Mouse (Mus musculus): ENCODE measurements around the gene Tbc1d9b. TPM values are rescaled to one million over a fixed set of nuclear protein-coding genes. Genes with fewer than 3 reads are reported as not detected.

Tbc1d9b gene
- polyA plus RNA-seq, 1 experiment, result 52.9 TPM

GRCm38 (mm10) chr11:50180478-50181231 is 49.5 kb downstream of the Tbc1d9b start:
- TF ChIP-seq CTCF (IDR thresholded peaks at IDR 0.05; ENCODE audit: borderline replicate concordance, extremely low read depth, insufficient read depth, insufficient read length) (no peak), POLR2A (IDR thresholded peaks at IDR 0.05; ENCODE audit: borderline replicate concordance, extremely low read depth, insufficient read depth, insufficient read length, poor library complexity, severe bottlenecking) (no peak)
- DNase-seq (ENCODE audit: low read depth), result no peak

DNA sequence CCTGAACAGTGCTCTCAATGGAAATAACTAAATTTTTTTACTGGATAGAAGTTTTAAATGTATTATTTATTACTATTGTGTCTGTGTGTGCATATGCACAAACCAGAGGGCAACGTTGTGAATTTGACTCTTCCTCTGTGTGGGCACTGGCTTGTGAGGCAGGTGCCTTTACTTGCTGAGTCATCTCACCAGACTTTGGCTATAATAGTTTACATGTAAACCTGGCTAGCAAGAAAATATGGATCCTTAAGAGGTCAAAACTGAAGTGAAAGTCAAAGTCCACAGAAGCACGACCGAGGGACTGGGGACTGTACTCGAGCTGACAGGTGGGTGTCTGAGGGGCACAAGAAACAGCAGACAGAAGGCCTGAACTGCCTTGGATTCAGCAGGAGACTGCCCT is 51.5 kb downstream of the Tbc1d9b start:
- no peak for DNase-seq (ENCODE audit: low read depth)
- no peak for TF ChIP-seq CTCF (IDR thresholded peaks at IDR 0.05; ENCODE audit: borderline replicate concordance, extremely low read depth, insufficient read depth, insufficient read length)
- TF ChIP-seq POLR2A (IDR thresholded peaks at IDR 0.05; ENCODE audit: borderline replicate concordance, extremely low read depth, insufficient read depth, insufficient read length, poor library complexity, severe bottlenecking), result no peak

DNA sequence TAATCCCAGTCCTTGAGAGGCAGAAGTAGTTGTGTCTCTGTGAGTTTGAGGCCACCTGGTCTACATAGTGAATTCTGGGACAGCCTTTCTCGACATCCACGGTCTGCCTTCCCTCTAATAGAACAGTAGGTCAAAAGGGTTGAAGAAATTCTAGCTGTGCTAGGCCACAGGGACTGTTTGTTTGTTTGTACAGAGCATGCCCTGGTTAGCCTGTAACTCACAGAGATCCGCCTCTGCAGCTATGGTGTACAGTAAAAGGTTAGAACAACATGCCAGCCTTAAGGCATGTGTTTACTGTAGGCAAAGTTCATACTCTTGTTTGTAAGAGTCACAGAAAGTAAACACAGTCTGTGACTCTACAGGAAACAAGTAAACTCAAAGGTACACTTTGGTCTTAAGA is 53.6 kb downstream of the Tbc1d9b start:
- DNase-seq (ENCODE audit: low read depth), result no peak
- no peak for TF ChIP-seq CTCF (IDR thresholded peaks at IDR 0.05; ENCODE audit: borderline replicate concordance, extremely low read depth, insufficient read depth, insufficient read length)

- DNase-seq (ENCODE audit: low read depth), result no peak
- TF ChIP-seq CTCF (IDR thresholded peaks at IDR 0.05; ENCODE audit: borderline replicate concordance, extremely low read depth, insufficient read depth, insufficient read length), result no peak
These were observed 57.5 kb downstream of the Tbc1d9b start for GRCm38 (mm10) chr11:50188682-50189081.

GRCm38 (mm10) chr11:50190362-50190761 is 59.2 kb downstream of the Tbc1d9b start:
- TF ChIP-seq CTCF (IDR thresholded peaks at IDR 0.05; ENCODE audit: borderline replicate concordance, extremely low read depth, insufficient read depth, insufficient read length) (no peak), POLR2A (IDR thresholded peaks at IDR 0.05; ENCODE audit: borderline replicate concordance, extremely low read depth, insufficient read depth, insufficient read length, poor library complexity, severe bottlenecking) (no peak)
- DNase-seq (ENCODE audit: low read depth), result no peak

GRCm38 (mm10) chr11:50192278-50192677 is 61.1 kb downstream of the Tbc1d9b start:
- DNase-seq (ENCODE audit: low read depth), result no peak
- TF ChIP-seq POLR2A (IDR thresholded peaks at IDR 0.05; ENCODE audit: borderline replicate concordance, extremely low read depth, insufficient read depth, insufficient read length, poor library complexity, severe bottlenecking), result no peak
- no peak for TF ChIP-seq CTCF (IDR thresholded peaks at IDR 0.05; ENCODE audit: borderline replicate concordance, extremely low read depth, insufficient read depth, insufficient read length)

DNA sequence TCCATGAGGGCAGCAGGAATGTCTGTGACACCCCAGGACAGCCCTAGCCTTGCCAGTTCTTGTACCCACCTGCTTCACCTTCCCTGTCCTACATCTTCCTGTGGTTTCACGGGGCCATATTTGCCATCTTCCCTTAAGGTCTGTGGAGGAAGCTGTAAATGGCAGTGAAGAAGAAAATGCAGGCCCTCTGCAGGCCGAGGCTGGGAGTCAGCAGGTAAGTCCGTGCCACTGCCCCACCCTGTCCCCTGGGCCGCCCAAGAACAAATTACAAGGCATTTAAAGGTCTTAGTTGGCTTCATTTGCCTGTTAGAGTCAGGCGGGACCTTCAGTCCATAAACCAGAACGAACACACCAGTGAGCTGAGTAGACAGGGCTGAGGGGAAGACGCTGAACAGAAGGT is 62.9 kb downstream of the Tbc1d9b start:
- TF ChIP-seq CTCF (IDR thresholded peaks at IDR 0.05; ENCODE audit: borderline replicate concordance, extremely low read depth, insufficient read depth, insufficient read length) (no peak), POLR2A (IDR thresholded peaks at IDR 0.05; ENCODE audit: borderline replicate concordance, extremely low read depth, insufficient read depth, insufficient read length, poor library complexity, severe bottlenecking) (no peak)
- DNase-seq (ENCODE audit: low read depth), result no peak

- TF ChIP-seq CTCF (IDR thresholded peaks at IDR 0.05; ENCODE audit: borderline replicate concordance, extremely low read depth, insufficient read depth, insufficient read length), result no peak
- no peak for TF ChIP-seq POLR2A (IDR thresholded peaks at IDR 0.05; ENCODE audit: borderline replicate concordance, extremely low read depth, insufficient read depth, insufficient read length, poor library complexity, severe bottlenecking)
- no peak for DNase-seq (ENCODE audit: low read depth)
These were observed 63.6 kb downstream of the Tbc1d9b start for GRCm38 (mm10) chr11:50194793-50195192.

DNA sequence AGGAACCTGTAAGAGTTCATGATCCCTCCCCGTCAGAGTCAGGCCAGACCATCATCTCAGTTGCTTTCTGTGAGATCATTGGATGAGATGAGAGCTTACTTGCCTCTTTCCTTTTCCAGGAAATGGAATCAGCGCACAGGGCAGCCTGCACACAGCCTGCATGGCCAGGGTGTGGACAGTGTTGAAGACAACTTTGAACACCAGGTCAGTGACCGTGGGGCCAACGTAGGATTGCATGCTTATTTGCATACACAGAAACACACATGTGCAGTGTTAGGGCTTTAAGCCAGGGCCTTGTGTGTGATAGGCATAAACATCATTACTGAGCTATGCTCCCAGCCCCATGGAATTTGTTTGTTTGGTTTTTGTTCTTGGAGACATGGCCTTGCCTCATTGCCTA is 66.3 kb downstream of the Tbc1d9b start:
- no peak for DNase-seq (ENCODE audit: low read depth)
- TF ChIP-seq POLR2A (IDR thresholded peaks at IDR 0.05; ENCODE audit: borderline replicate concordance, extremely low read depth, insufficient read depth, insufficient read length, poor library complexity, severe bottlenecking) (no peak), CTCF (IDR thresholded peaks at IDR 0.05; ENCODE audit: borderline replicate concordance, extremely low read depth, insufficient read depth, insufficient read length) (no peak)

- DNase-seq (ENCODE audit: low read depth), result no peak
- TF ChIP-seq POLR2A (IDR thresholded peaks at IDR 0.05; ENCODE audit: borderline replicate concordance, extremely low read depth, insufficient read depth, insufficient read length, poor library complexity, severe bottlenecking) (no peak), CTCF (IDR thresholded peaks at IDR 0.05; ENCODE audit: borderline replicate concordance, extremely low read depth, insufficient read depth, insufficient read length) (no peak)
These were observed 67.1 kb downstream of the Tbc1d9b start for GRCm38 (mm10) chr11:50198219-50198846.

GRCm38 (mm10) chr11:50198916-50199315 is 67.7 kb downstream of the Tbc1d9b start:
- TF ChIP-seq POLR2A (IDR thresholded peaks at IDR 0.05; ENCODE audit: borderline replicate concordance, extremely low read depth, insufficient read depth, insufficient read length, poor library complexity, severe bottlenecking) (no peak), CTCF (IDR thresholded peaks at IDR 0.05; ENCODE audit: borderline replicate concordance, extremely low read depth, insufficient read depth, insufficient read length) (no peak)
- DNase-seq (ENCODE audit: low read depth), result no peak

GRCm38 (mm10) chr11:50200613-50201012 is 69.4 kb downstream of the Tbc1d9b start:
- DNase-seq (ENCODE audit: low read depth), result no peak
- no peak for TF ChIP-seq CTCF (IDR thresholded peaks at IDR 0.05; ENCODE audit: borderline replicate concordance, extremely low read depth, insufficient read depth, insufficient read length)
- no peak for TF ChIP-seq POLR2A (IDR thresholded peaks at IDR 0.05; ENCODE audit: borderline replicate concordance, extremely low read depth, insufficient read depth, insufficient read length, poor library complexity, severe bottlenecking)
